Mouse (Mus musculus): ENCODE measurements at regions not wholly inside any gene's neighbourhood (a gene's known extent, or its start where the extent isn't known, plus 50 kb on each side); places are given as distances from the start of the nearest gene placed in this dataset.

GRCm38 (mm10) chr4:72688842-72689241 lies 163.6 kb downstream of the Aldoart1 start:
- no peak for DNase-seq (ENCODE audit: low spot score in 2 of 2)

DNA sequence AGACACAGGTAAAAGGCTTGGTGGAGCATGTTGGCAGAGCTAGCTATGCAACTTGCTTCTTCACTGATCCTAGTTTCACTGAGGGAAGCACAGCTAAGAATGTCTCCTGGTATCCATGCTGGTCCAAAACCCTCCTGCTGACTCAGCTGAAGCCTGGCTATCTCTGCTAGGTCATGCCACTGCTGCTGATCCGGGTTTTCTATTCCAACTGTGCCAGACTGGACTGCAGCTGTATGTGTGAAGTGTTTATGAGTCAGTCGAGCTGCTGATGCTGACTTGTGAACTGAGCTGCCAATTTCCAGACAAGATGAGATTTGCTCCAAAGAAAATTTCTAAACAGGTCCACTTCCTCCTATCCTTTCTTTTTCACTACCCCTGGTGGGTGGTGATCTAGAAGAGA lies 178.4 kb downstream of the Aldoart1 start:
- DNase-seq (ENCODE audit: low spot score in 2 of 2), result no peak

- DNase-seq (ENCODE audit: low spot score in 2 of 2), result no peak
These were observed 180.6 kb downstream of the Aldoart1 start for GRCm38 (mm10) chr4:72671652-72672411.

- no peak for DNase-seq (ENCODE audit: low spot score in 2 of 2)
These were observed 182.5 kb downstream of the Aldoart1 start for GRCm38 (mm10) chr4:72669827-72670494.

GRCm38 (mm10) chr4:72664379-72664778 lies 188.1 kb downstream of the Aldoart1 start:
- no peak for DNase-seq (ENCODE audit: low spot score in 2 of 2)

- no peak for DNase-seq (ENCODE audit: low spot score in 2 of 2)
These were observed 190.0 kb downstream of the Aldoart1 start for GRCm38 (mm10) chr4:72662477-72662876.

GRCm38 (mm10) chr4:72656206-72656605 lies 196.2 kb downstream of the Aldoart1 start:
- DNase-seq (ENCODE audit: low spot score in 2 of 2), result no peak

DNA sequence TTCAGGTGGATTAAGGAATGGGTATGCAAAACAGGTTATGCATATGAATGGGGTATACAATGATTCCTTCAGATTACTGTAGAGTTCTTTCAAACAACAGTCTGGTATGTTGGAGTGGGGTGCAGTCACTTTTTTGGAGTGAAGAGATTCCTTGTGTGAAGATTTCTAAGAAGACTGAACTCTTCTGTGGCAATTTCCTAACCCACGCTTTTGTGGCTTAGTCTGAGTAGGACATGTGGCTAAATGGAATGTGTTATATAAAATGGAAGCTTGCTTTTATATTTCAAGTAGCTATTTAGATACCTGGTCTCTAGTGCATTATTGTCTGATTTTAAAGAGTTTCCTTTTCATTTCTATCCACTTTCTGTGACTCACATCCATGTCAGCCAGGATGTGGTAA lies 205.3 kb downstream of the Aldoart1 start:
- DNase-seq (ENCODE audit: low spot score in 2 of 2), result no peak

DNA sequence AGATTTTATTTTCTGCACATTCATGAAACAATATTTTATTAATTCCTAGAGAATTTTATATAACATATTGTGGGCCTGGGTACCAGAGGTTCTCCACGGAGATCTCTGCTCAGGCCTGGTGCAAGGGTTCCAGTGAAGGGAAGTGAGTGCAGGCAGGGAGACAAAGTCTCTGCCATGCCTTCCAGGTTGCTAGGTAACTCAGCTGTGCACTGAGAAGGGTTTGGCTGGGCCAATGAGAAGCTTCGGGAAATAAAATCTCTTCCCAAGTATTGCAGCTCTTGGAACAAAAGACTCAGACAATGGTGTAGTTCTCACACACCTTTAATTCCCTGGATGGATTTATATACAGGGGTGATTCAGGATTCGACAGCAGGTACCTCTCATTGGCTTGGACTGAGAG lies 223.0 kb downstream of the Aldoart1 start:
- DNase-seq (ENCODE audit: low spot score in 2 of 2), result no peak

DNA sequence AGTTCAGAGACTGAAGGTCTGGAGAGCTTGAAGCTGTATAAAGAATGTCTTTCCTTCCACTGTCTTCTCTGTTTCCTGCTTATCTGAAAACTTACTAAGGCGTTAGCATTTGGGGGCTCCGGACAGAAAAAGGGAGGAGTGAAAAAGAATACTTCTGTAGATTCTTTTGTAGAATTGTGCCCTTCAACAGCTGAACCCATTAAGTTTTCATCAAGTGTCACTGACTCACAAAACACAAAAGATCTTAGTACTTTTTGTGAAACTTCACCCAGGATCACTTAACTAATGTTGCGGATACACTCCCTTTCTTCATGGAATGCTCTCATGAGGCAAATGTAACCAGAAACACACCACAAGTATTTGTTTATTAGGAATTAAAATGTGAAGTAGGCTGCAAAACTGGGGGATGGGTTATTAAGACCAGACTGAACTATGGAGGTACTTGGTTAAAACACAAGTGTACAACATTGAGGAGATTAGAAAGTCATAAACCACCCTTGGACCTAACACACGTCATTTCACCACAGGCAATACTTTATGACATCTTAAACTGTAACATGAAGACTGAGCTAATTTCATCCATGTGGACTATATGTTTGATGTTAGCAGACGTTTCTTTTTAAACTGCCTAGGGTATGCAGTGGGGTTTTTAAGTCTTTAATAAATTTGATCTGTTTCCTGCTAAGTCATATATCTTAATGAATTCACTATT lies 225.1 kb downstream of the Aldoart1 start:
- DNase-seq (ENCODE audit: low spot score in 2 of 2), result no peak

- DNase-seq (ENCODE audit: low spot score in 2 of 2), result no peak
These were observed 247.3 kb downstream of the Aldoart1 start for GRCm38 (mm10) chr4:72605107-72605506.

GRCm38 (mm10) chr4:72595494-72595893 lies 256.9 kb downstream of the Aldoart1 start:
- no peak for DNase-seq (ENCODE audit: low spot score in 2 of 2)

- DNase-seq (ENCODE audit: low spot score in 2 of 2), result no peak
These were observed 260.3 kb downstream of the Aldoart1 start for GRCm38 (mm10) chr4:72592129-72592528.

- DNase-seq (ENCODE audit: low spot score in 2 of 2), result no peak
These were observed 277.5 kb downstream of the Aldoart1 start for GRCm38 (mm10) chr4:72574946-72575345.

DNA sequence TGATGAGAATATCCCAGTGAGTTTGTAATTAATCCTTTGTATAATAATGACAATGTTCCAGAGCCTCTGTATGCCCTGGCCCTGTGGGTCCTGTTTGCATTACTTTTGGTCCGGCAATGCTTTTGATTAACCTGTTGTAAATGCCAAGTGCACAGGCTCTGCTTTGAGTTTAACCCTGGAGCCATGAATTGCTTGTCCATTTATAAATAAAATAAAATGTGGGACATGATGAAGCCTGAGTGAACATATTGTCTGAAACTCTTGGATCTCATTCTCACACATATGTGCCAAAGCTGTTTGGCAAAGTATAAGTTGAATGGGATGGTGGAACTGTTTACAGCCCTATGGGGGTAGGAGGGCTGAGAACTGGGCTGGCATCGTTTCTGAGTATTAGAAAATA lies 280.5 kb downstream of the Aldoart1 start:
- DNase-seq (ENCODE audit: low spot score in 2 of 2), result no peak

DNA sequence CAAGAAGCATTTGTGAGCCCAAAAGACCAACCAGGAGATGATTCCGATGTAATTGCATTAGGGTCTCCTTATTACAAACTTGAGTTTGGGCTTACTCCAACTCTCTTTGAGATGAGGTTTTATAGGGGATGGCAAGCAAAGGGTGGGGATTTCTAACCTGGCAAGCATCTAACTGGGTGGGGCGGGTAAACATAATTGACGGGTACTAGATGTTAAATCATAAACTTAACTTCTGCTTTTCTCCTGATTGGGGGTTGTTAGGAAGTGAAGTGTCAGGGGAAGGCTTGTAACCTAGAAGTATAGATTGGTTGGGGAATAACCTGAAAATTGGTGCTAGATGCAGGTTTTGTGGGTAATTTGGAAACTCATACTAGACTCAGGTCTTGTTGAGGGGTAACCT lies 287.2 kb downstream of the Aldoart1 start:
- DNase-seq (ENCODE audit: low spot score in 2 of 2), result no peak

DNA sequence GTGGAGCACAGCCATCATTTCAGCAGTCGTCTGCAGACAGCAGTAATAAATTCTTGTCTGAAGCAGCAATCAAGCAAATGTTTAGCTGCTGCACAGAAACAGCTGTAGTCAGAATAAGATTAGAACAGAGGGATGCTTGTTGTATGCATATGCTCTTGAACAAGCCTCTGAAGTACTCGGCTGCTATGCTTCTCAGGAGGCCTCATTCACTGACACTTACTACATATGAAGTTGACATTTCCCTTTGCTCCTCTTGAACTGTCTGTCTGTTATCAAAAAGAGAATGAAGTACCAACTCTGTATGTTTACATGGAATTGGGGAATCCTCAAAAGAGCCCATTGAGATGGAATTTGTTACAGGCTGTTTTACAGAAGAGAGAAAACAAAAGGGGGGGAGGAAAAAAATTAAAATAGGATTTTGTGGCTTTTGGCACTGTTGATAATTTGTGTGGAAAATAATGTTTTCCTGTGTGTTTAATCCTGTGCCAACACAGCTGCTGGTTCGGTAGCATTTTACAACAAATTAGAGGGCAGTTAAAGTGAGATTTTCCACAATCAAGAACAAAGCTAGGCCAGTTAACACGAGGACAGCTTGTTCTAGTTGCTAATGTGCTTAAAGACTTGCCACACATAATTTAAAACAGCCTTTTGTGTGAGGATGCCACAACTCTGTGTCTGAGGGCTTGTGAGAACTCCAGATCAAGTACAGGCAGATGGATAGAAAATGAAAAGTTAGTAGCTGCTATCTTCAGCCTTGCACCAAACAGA lies 289.3 kb downstream of the Aldoart1 start:
- no peak for DNase-seq (ENCODE audit: low spot score in 2 of 2)

DNA sequence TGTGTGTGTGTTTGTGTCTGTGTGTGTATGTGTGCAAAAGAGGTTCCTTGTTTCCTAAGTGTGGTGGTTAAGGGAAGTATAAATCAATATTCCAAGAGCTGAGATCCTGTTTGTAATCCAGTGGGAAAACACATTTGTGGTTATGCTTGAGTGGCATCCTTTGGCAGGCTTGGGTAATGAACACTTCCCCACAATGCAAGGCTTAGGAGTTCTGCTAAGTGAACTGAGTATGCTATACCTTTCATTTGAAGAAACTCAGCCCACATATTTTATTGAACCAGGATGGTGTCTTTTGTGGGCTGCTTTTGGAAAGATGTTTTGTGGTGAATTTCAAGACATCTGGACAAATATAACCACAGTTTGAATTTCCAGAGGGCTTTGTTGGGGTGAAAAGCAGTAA lies 298.2 kb downstream of the Aldoart1 start:
- DNase-seq (ENCODE audit: low spot score in 2 of 2), result no peak

DNA sequence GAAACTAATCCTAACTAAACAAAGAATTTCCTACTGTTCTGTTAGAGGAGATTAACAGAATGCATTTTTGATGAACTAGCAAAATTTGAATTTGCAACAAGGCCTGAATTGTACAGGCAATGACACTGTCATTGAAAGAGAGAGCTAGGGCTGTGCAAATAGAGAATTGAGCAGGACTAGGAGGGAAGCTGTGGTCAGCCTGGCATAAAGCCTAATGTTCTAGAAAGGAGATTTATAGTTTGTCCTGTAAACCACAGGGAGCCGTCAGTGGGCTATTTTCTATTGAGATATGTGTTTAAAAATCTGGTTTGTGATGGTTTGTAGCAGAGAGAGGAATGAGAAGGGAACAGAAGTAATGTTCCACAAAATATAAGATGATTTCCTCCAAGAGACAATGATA lies 317.9 kb downstream of the Aldoart1 start:
- DNase-seq (ENCODE audit: low spot score in 2 of 2), result no peak

- no peak for DNase-seq (ENCODE audit: low spot score in 2 of 2)
These were observed 323.9 kb upstream of the Tle1 start for GRCm38 (mm10) chr4:72524630-72525029.

GRCm38 (mm10) chr4:72524100-72524499 lies 323.4 kb upstream of the Tle1 start:
- DNase-seq (ENCODE audit: low spot score in 2 of 2), result no peak

- no peak for DNase-seq (ENCODE audit: low spot score in 2 of 2)
These were observed 310.5 kb upstream of the Tle1 start for GRCm38 (mm10) chr4:72511220-72511619.
